Mouse (Mus musculus) ES-E14 (cell line): Measurements from ENCODE around the gene Gtpbp2.

Experiments used
- CHD2 ChIP-seq: IDR thresholded peaks from 2 replicates; pipeline ENCODE4 v1.6.1; 2014; ENCODE audit warnings: mild to moderate bottlenecking, low read depth, low read length, inconsistent platforms
- HCFC1 ChIP-seq: IDR thresholded peaks from 2 replicates; pipeline ENCODE4 v1.6.1; 2012; ENCODE audit warnings: low read length, inconsistent platforms, borderline replicate concordance; ENCODE audit not compliant: insufficient read depth
- ZC3H11A ChIP-seq: IDR thresholded peaks from 2 replicates; pipeline ENCODE4 v1.6.1; 2012; ENCODE audit warnings: low read depth, mild to moderate bottlenecking, inconsistent platforms, low read length, borderline replicate concordance
- ZNF384 ChIP-seq: IDR thresholded peaks from 2 replicates; pipeline ENCODE4 v1.6.1; 2012; ENCODE audit warnings: low read depth, low read length, inconsistent platforms

DNA sequence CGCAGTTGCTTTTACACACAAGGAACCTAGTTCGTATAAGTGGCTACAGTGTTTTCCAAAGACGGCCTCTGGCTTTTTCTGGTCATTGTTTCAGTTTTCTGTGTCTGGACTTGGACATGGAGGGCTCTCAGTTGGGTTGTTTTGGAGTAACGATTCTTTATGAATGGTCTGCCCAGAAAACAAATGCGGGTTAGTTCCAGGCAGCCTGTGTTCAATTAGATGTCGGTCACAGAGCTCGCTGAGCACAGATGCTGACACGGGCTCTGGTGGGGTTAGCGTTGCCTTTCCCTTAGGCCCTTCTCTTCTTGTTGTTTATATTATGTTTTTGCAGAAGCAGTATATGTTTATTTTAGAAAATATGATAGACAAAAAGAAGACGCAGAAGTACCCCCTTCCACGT lies 44.7 kb upstream of the Gtpbp2 start:
- TF ChIP-seq ZNF384 (no peak), CHD2 (no peak), ZC3H11A (no peak), HCFC1 (no peak)
